Mouse (Mus musculus) Patski (cell line): ENCODE results near the gene Rims3. TPM values are rescaled to one million over a fixed set of nuclear protein-coding genes. Genes with fewer than 3 reads are reported as not detected.
A peak's percentile ranks its signal among the peaks of the same experiment; 100 is the strongest.

Source experiments
- ATAC-seq: fragments of 100-300 bp; one replicate; pipeline ENCODE4 v1.8.0; 2021
- CTCF ChIA-PET: fragments of 350-600 bp; sonication (Branson Sonifier 250); formaldehyde crosslinking; loops from one replicate; lab custom pipeline; 2022; ENCODE audit warnings: inconsistent platforms; lab: Charles Lee
- POLR2A ChIA-PET: fragments of 350-600 bp; sonication (Branson Sonifier 250); formaldehyde crosslinking; loops from one replicate; lab custom pipeline; 2022; ENCODE audit warnings: antibody characterized with exemption, inconsistent platforms; lab: Charles Lee
- DNase-seq: peaks from one replicate; pipeline ENCODE4 v3.0.0-alpha.2; 2011; ENCODE audit warnings: low read depth, low spot score
- H3K27me3 ChIP-seq: fragments of 371-371 bp; one replicate; pipeline ENCODE4 v1.5.1; 2021
- CTCF ChIP-seq: fragments of 100-300 bp; IDR thresholded peaks from one replicate; pipeline ENCODE4 v1.5.1; 2021
- in situ Hi-C: fragments of 300-500 bp; cut with MboI; formaldehyde crosslinking; loops from 3 replicates; pipeline ENCODE4 v1.11.1; 2018; ENCODE audit warnings: low pct_unique_long_range_greater_than_20kb, mixed read lengths
- polyA plus RNA-seq: library from polyadenylated mRNA; unstranded; gene quantifications from one replicate; pipeline ENCODE4 v1.2.3, GENCODE M21; 2021

Gene Rims3
- polyA plus RNA-seq, 1 experiment from 2014 or later, result not detected

DNA sequence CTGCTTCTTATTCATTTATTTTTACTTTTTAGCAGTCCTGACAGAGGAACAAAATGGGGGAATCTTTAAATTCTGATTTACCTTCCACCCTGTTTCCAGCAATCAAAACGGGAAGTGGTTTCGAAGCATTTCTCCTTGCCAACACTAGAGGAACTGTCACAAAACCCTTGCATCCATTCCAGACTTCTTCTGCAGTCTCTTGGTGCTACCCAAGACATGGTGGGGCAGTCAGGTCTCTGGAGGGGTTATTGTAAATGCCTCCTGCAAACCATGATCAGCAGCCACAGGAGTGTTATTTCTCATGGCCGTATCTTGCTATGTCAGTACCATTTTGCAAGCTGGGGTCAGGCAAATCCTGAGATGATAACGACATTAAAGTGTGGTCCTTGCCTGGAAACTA, 9.5 kb upstream of the Rims3 start:
- DNase-seq, result no peak
- ATAC-seq, result no peak
- TF ChIP-seq CTCF, result no peak
- in situ Hi-C loops, result loop anchor here (10.0 kb wide), 1 partner anchor 70 kb away; no protein-coding TSS in a partner anchor
- CTCF ChIA-PET, result interaction anchor here (1.6 kb wide), 1 partner anchor 24 kb away, joined by 3 read pairs; no protein-coding TSS in a partner anchor
- POLR2A ChIA-PET, result interaction anchor here (0.7 kb wide), 1 partner anchor 23 kb away, joined by 3 read pairs; no protein-coding TSS in a partner anchor
- peaks cover 10% of the 10 kb centered on the region for H3K27me3 ChIP-seq

DNA sequence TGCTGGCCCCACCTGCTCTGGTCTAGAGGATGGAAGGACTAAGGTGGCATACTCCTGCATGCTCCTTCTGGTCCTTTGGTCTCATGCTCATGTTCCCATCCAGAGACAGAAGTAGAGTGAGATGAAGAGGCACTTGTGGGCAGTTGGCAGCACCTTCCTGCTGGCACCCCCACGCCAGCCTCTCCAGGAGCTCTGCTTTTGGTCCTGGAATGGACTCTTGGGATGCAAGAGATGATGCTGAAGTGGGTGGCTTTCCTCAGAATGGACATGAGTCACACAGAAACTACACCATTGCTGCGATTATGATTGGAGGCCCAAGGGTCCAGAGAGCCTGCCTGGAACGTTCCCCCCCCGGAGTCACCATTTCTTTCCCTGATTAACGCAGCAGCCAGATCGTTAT, 5.7 kb upstream of the Rims3 start:
- in situ Hi-C loops, result loop anchor here (10.0 kb wide), 1 partner anchor 66 kb away; no protein-coding TSS in a partner anchor
- peaks cover 11% of the 10 kb centered on the region for H3K27me3 ChIP-seq
- DNase-seq (no peak), ATAC-seq (no peak)
- TF ChIP-seq CTCF, result no peak
- CTCF ChIA-PET, result interaction anchor here (1.1 kb wide), 1 partner anchor 28 kb away, joined by 3 read pairs; no protein-coding TSS in a partner anchor
- POLR2A ChIA-PET, result no interaction called here

DNA sequence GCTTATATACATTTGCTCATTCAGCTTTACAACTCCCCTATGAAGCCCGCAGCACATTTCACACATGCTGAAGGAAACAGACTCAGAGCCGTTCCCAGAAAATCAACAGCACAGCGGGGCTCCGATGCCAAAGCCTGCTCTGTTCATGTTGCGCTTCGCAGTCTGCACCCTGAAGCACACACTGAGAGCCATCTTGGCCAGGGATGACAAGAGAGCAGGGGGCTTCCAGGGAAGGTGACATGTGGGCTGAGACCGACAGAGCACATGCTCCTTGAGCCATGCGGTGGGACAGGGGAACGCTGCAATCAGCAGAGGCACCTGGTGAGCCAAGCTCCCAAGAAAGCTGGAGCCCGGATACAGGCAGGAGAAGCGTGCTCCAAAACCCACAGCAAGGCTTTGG, 5.2 kb upstream of the Rims3 start:
- in situ Hi-C loops, result loop anchor here (10.0 kb wide), 1 partner anchor 65 kb away; no protein-coding TSS in a partner anchor
- CTCF ChIA-PET, result interaction anchor here (1.6 kb wide), 1 partner anchor 14 kb away, joined by 5 read pairs; no protein-coding TSS in a partner anchor
- DNase-seq, result no peak
- POLR2A ChIA-PET, result no interaction called here
- no peak for TF ChIP-seq CTCF
- H3K27me3 ChIP-seq, result peaks cover 11% of the 10 kb centered on the region
- ATAC-seq, result no peak

DNA sequence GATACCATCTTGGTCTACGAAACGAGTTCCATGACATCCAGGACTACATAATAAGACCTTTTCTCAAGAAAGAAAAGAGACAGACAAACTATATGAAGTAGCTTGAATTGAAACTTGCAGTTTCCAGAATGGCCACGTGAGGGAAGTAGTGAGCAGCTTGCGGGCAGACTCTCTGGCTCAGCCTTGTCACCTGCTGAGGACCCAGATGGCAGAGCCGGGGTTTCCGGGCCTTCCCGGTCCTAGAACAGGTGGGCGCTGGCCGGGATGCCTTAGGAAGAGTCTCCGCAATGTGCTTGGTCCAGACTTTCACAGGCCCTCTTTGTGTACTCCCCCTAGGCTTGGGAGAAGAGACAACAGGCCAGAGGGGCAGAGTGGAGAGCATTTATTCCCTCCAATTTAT, 3.7 kb upstream of the Rims3 start:
- in situ Hi-C loops, result no loop called here
- CTCF ChIA-PET, result interaction anchor here (1.0 to 1.6 kb wide), 3 partner anchors 16 to 183 kb away, joined by 3 to 5 read pairs (median 3); no protein-coding TSS in a partner anchor

DNA sequence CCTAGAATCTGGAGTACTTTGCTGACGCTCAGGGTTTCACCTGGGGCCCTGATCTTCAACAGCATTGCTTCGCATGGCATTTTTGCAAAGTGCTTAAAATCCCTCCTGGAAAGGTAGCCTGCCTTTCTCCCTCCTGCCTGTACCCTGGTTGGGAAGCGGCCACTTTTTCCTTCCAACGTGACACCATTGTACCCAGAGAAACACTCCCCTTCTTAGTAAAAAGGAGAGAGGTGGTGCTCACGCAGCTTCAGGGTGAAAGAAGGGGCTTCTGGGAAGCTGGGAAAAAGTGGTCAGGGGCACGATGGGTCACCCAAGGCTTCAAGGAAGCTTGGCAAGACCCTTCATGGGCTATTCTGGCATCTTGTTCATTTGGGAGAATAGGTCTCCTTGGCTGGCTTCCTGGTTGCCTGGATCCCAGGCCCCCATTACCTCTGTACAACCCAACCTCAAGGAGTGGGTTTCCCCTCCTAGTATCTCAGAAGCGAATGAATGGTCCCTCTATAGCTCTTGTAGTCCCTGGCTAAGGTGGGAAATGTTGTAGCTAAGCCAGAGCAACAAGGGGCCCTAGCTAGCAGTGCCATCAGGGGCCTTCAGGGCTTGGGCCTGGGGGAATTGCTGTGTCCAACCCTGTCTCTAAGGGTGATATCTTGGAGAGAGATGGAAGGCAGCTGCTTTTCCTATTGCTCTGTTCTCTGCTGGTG, 894 bp downstream of the Rims3 start:
- in situ Hi-C loops, result no loop called here
- CTCF ChIA-PET, result no interaction called here
- no peak for TF ChIP-seq CTCF
- POLR2A ChIA-PET, result no interaction called here
- peaks cover 20% of the 10 kb centered on the region for H3K27me3 ChIP-seq
- ATAC-seq (no peak), DNase-seq (no peak)

More for the DNA sequence above, 3.7 kb upstream of the Rims3 start:
- peaks cover 11% of the 10 kb centered on the region for H3K27me3 ChIP-seq
- TF ChIP-seq CTCF, result peak; percentile 60
- POLR2A ChIA-PET, result no interaction called here
- DNase-seq (peak; percentile 1), ATAC-seq (no peak)

DNA sequence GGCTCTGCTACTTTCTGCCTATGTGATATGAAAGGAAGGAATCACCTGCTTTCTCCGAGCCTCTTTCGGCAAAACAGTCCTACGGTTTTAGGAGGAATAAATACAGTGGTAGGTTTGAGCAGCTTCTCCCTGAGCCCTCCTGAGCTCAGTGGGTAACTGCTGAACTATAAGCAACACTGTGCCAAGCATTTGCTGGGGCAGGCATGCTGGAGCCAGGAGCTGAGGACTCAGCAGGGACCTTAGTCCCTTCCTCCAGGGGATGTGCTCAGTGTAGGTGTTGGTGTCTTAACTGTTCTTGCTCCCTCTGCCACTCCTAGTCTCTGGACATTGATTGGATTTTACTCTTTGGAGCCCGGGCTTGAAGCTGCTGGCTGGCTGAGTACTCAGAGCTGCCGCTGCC, 1.8 kb downstream of the Rims3 start:
- in situ Hi-C loops, result no loop called here
- POLR2A ChIA-PET, result no interaction called here

DNA sequence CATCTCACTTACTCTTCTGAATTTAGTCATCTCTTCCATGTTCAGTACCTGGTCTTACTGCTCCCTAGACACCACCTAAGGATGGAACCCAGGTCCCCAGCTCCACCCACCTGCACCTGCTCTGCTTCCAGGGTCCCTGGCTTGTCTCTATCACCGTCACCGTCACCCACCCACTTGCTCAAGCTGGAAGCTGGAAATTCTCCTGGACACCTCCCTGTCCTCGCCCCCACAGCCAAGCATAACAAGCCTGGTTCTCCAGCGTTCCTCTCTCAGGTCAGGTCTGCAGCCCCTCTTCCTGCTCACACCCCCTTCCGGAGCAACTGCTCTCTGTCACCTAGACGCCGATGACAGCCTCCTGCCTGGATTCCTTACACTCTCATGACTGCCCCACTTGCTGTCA, 5.2 kb downstream of the Rims3 start:
- peaks cover 22% of the 10 kb centered on the region for H3K27me3 ChIP-seq
- no peak for ATAC-seq
- in situ Hi-C loops, result no loop called here
- ChIA-PET POLR2A (no interaction called here), CTCF (no interaction called here)
- TF ChIP-seq CTCF, result no peak
- DNase-seq, result no peak

More for the DNA sequence above, 1.8 kb downstream of the Rims3 start:
- TF ChIP-seq CTCF, result no peak
- ATAC-seq, result no peak
- CTCF ChIA-PET, result no interaction called here
- no peak for DNase-seq
- peaks cover 20% of the 10 kb centered on the region for H3K27me3 ChIP-seq

DNA sequence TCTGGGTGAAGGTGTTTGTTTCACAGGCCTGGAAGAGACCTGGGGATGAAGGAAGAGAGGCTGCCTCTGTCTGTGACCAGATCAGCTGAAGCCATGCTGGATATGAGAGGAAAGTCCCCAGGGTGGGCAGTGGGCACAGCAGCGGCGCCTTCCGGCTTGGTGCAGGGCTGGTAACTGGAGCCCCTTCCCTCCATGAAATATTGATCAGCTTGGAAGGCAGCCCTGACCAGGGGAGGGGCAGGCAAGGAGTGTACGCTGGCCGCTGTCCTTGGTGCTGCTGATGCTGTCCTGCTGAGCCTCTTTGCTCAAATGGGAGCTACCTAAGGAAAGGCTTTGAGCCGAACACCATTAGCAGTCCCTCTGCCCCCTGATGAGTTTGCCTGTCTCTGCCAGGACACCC, 11.6 kb downstream of the Rims3 start:
- in situ Hi-C loops, result no loop called here
- DNase-seq (no peak), ATAC-seq (peak; percentile 39)
- ChIA-PET CTCF (no interaction called here), POLR2A (interaction anchor here (0.5 kb wide), 1 partner anchor 155 kb away, joined by 3 read pairs; no protein-coding TSS in a partner anchor)
- peaks cover 18% of the 10 kb centered on the region for H3K27me3 ChIP-seq
- TF ChIP-seq CTCF, result no peak

DNA sequence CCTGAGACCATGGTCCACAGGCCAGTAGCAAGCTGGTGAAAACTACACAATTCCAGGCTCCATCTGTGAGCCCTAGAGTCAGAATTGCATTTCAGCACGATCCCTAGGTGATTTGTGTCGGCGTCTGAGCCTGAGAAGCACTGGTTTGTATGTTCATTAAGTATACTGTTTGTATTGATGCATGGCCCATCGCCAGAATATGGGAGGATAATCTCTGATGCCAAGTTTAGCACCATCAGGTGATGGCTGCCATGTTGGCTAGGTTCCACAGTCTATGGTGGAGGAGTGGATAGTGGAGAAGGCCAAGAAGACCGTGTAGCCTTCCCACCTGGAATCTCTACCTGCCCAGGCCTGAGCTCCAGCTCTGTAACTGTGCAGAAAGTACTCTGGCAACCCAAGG, 13.6 kb downstream of the Rims3 start:
- POLR2A ChIA-PET, result no interaction called here
- peaks cover 24% of the 10 kb centered on the region for H3K27me3 ChIP-seq
- in situ Hi-C loops, result no loop called here
- TF ChIP-seq CTCF, result no peak
- no peak for ATAC-seq
- DNase-seq, result no peak
- CTCF ChIA-PET, result no interaction called here

DNA sequence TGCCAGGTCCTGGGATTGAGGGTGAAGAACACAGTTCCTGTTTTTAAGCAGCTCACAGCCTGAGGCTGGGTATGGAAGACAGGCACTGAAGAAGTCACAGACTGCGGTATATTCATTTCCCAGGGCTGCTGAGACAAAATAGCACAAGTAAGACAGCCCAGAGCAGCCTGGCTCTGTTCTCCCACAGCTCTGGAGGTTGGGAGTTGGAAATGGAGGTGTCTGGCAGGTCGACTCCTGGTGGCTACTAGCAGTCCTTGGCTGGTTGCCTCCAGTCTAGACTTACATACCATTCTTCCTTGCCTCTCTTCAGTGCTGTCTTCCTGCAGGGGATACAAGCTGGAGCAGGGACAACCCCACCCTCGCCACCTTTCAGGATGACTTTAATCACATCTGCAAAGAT, 14.4 kb downstream of the Rims3 start:
- TF ChIP-seq CTCF, result no peak
- ChIA-PET CTCF (no interaction called here), POLR2A (no interaction called here)
- no peak for DNase-seq
- in situ Hi-C loops, result no loop called here
- ATAC-seq, result no peak
- H3K27me3 ChIP-seq, result peaks cover 26% of the 10 kb centered on the region

DNA sequence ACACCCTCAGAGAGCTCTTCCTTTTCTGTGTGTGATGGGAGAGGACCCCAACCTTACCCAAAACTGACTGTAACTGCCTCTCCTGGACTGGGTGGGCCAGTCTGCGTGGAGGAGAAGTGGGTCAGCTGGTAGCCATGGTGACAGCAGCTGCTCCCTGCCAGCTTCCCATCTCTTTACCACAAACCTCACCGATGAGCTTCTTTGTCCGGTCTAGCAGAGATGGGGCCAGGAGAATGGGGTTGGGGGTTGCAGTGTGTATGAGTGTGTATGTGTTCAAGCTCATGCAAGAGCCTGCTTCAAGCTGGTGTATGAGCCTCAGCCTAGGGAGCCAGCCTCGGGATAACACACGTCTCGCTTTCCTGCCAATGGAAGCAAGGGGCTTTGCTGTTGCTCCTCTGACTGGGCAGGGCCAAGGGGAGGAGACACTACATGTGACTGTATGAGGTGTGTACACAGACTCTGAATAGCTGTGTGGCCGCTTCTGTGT, 15.7 kb downstream of the Rims3 start:
- CTCF ChIA-PET, result no interaction called here
- TF ChIP-seq CTCF, result no peak
- ATAC-seq, result no peak
- POLR2A ChIA-PET, result no interaction called here
- peaks cover 26% of the 10 kb centered on the region for H3K27me3 ChIP-seq
- no peak for DNase-seq
- in situ Hi-C loops, result no loop called here
